Comparison of ENCODE assay signal across 11 mouse cellular contexts in the genomic region with DNA sequence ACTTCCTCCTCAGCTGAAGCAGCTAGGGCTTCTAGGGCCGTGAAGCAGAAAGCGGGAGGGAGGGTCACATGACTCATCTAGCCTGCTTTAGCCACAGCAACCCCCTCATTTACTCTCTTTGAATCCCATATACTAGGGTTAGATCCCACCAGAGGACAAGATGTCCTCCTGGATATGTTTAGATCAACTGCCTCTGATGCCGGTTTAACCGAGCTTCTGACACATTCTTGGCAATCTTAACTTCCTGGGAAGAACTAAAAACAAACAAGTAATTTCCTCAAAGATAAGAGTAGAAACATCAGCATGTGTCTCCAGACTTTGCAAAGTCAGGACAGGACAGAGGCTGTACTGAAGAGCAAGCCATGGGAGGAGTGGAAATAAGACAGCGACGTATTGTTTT. TPM values are rescaled to one million over a fixed set of nuclear protein-coding genes. Genes with fewer than 3 reads are reported as not detected.
DNase-seq lines count a peak whose midpoint lies in the region; ATAC-seq lines count a peak whose summit lies in the region.
"Had no signal": no experiment of that assay in that cellular context is flagged by ENCODE, and none has a peak within 500 bp of the region (broad histone marks: within the 10 kb centered on the region; RNA-seq: fewer than 3 reads in every experiment).

No protein-coding gene starts in this region.

- ATAC-seq in heart, embryonic 15.5 days (replicated peaks; ENCODE audit: insufficient number of reproducible peaks, insufficient read depth, low FRiP score, low read depth) = peak; percentile 74
- ATAC-seq in hindbrain, embryonic 11.5 days (ENCODE audit: low FRiP score) = no peak
- ATAC-seq: intestine, embryonic 16.5 days had no signal

- H3K9ac ChIP-seq in heart, embryonic 15.5 days = no peak overlapping the region
- no peak overlapping the region for H3K9ac ChIP-seq in hindbrain, embryonic 11.5 days (ENCODE audit: low read depth, low read length)

- no peaks in the 10 kb centered on the region for H3K27me3 ChIP-seq in heart, embryonic 10.5 days (ENCODE audit: insufficient read depth, poor library complexity, severe bottlenecking)
- H3K27me3 ChIP-seq in heart, embryonic 15.5 days = no peaks in the 10 kb centered on the region
- H3K27me3 ChIP-seq in megakaryocyte, embryonic 14.5 days (replicated peaks) = no peaks in the 10 kb centered on the region
- no peaks in the 10 kb centered on the region for H3K27me3 ChIP-seq in hindbrain, embryonic 11.5 days (ENCODE audit: control insufficient read depth, insufficient read depth, low read length)

- H3K27ac ChIP-seq in heart, embryonic 10.5 days = no peak overlapping the region
- H3K27ac ChIP-seq in heart, embryonic 15.5 days = peak overlapping the region; percentile 60
- no peak overlapping the region for H3K27ac ChIP-seq in hindbrain, embryonic 11.5 days (ENCODE audit: low read depth, low read length)
- H3K27ac ChIP-seq: forebrain, embryonic 10.5 days had no signal

- no peak overlapping the region for H3K4me2 ChIP-seq in heart, embryonic 15.5 days
- no peak overlapping the region for H3K4me2 ChIP-seq in hindbrain, embryonic 11.5 days (replicated peaks; ENCODE audit: low read depth, low read length)

- 38% methylated on average over 6 of the region's 6 CpGs for WGBS in heart, embryonic 10.5 days
- WGBS in heart, embryonic 15.5 days = 22% methylated on average over 6 of the region's 6 CpGs
- WGBS in hindbrain, embryonic 11.5 days = 82% methylated on average over 6 of the region's 6 CpGs

- peak; percentile 65 to 81 for DNase-seq in heart, adult 18-20 months
- no peak for DNase-seq in heart, embryonic 10.5 days (ENCODE audit: low spot score)
- peak; percentile 38 to 81 for DNase-seq in kidney, postnatal 36 days
- DNase-seq in gastrocnemius, adult 8-10 months (ENCODE audit: low spot score in 2 of 2) = no peak
- DNase-seq in embryo, embryonic 11 days = no peak
- DNase-seq in hindbrain, embryonic 11.5 days (ENCODE audit: low spot score) = no peak
- DNase-seq: right cerebral cortex, adult 18-20 months had no signal

- no peak overlapping the region for H3K4me3 ChIP-seq in heart, embryonic 10.5 days
- no peak overlapping the region for H3K4me3 ChIP-seq in heart, embryonic 15.5 days
- H3K4me3 ChIP-seq in megakaryocyte, embryonic 14.5 days (replicated peaks) = peak overlapping the region; percentile 73
- no peak overlapping the region for H3K4me3 ChIP-seq in hindbrain, embryonic 11.5 days (ENCODE audit: low read depth, low read length)
- H3K4me3 ChIP-seq: forebrain, embryonic 10.5 days had no signal

- peaks cover 38% of the 10 kb centered on the region for H3K36me3 ChIP-seq in heart, embryonic 10.5 days
- peaks cover 16% of the 10 kb centered on the region for H3K36me3 ChIP-seq in heart, embryonic 15.5 days
- H3K36me3 ChIP-seq in megakaryocyte, embryonic 14.5 days (replicated peaks; ENCODE audit: low read length) = peaks cover 83% of the 10 kb centered on the region
- no peaks in the 10 kb centered on the region for H3K36me3 ChIP-seq in hindbrain, embryonic 11.5 days (ENCODE audit: control insufficient read depth, insufficient read depth, low read length)

- H3K9me3 ChIP-seq in heart, embryonic 10.5 days = no peaks in the 10 kb centered on the region
- no peaks in the 10 kb centered on the region for H3K9me3 ChIP-seq in heart, embryonic 15.5 days (replicated peaks)
- H3K9me3 ChIP-seq in megakaryocyte, embryonic 14.5 days = no peaks in the 10 kb centered on the region; the same call in 1 of the 2 replicates
- H3K9me3 ChIP-seq in hindbrain, embryonic 11.5 days (ENCODE audit: control insufficient read depth, low read length) = no peaks in the 10 kb centered on the region
- H3K9me3 ChIP-seq: forebrain, embryonic 10.5 days had no signal

- peaks cover 6% of the 10 kb centered on the region; the same call in 1 of the 2 replicates for H3K4me1 ChIP-seq in heart, embryonic 10.5 days
- H3K4me1 ChIP-seq in heart, embryonic 15.5 days (replicated peaks) = peaks cover 7% of the 10 kb centered on the region; the same call in 1 of the 2 replicates
- H3K4me1 ChIP-seq in megakaryocyte, embryonic 14.5 days = peaks cover 92% of the 10 kb centered on the region
- H3K4me1 ChIP-seq in hindbrain, embryonic 11.5 days (replicated peaks; ENCODE audit: control insufficient read depth, insufficient read depth, low read length) = no peaks in the 10 kb centered on the region
- H3K4me1 ChIP-seq: forebrain, embryonic 10.5 days had no signal

RNA-seq across cellular contexts. Expression of gene Tmem97, which starts 16.2 kb away (rescaled TPM):
- 1 to 10 TPM; 4.2 to 6.1 TPM for total RNA-seq in heart, adult 18-20 months (2021)
- 91.5 and 105 TPM in 2 replicates for polyA plus RNA-seq in heart, embryonic 10.5 days (2016; fragmentation: Nextera tagmentation; extraction: Ambion mirVana)
- 43.8 and 48.7 TPM in 2 replicates for polyA plus RNA-seq in heart, embryonic 15.5 days (2015; fragmentation: Nextera tagmentation; extraction: Ambion mirVana)
- 24.2 and 39.2 TPM in 2 replicates for polyA plus RNA-seq in megakaryocyte, embryonic 14.5 days (2012; ENCODE audit: insufficient read depth, low replicate concordance)
- 1 to 10 TPM; 1.2 to 1.6 (median 1.5) TPM for total RNA-seq in gastrocnemius, adult 8-10 months (2022)
- 72.0 and 73.8 TPM in 2 replicates for polyA plus RNA-seq in hindbrain, embryonic 11.5 days (2014; fragmentation: Nextera tagmentation; extraction: Ambion mirVana)

RNA-seq across cellular contexts. Expression of gene Ift20, which starts 30.6 kb away (rescaled TPM):
- total RNA-seq in heart, adult 18-20 months (2021) = 10 to 100 TPM; 31.9 to 32.6 TPM
- 92.8 and 95.9 TPM in 2 replicates for polyA plus RNA-seq in heart, embryonic 10.5 days (2016; fragmentation: Nextera tagmentation; extraction: Ambion mirVana)
- 97.5 and 106 TPM in 2 replicates for polyA plus RNA-seq in heart, embryonic 15.5 days (2015; fragmentation: Nextera tagmentation; extraction: Ambion mirVana)
- 104 and 119 TPM in 2 replicates for polyA plus RNA-seq in megakaryocyte, embryonic 14.5 days (2012; ENCODE audit: insufficient read depth, low replicate concordance)
- total RNA-seq in gastrocnemius, adult 8-10 months (2022) = 10 to 100 TPM; 12.7 to 21.1 (median 17.3) TPM
- polyA plus RNA-seq in hindbrain, embryonic 11.5 days (2014; fragmentation: Nextera tagmentation; extraction: Ambion mirVana) = 107 and 111 TPM in 2 replicates

RNA-seq across cellular contexts. Expression of gene Tnfaip1, which starts 30.6 kb away (rescaled TPM):
- 10 to 100 TPM; 37.6 to 43.3 TPM for total RNA-seq in heart, adult 18-20 months (2021)
- 92.5 and 92.6 TPM in 2 replicates for polyA plus RNA-seq in heart, embryonic 10.5 days (2016; fragmentation: Nextera tagmentation; extraction: Ambion mirVana)
- 63.7 and 73.0 TPM in 2 replicates for polyA plus RNA-seq in heart, embryonic 15.5 days (2015; fragmentation: Nextera tagmentation; extraction: Ambion mirVana)
- 0.68 TPM in 1 of 2 replicates, not detected in the other for polyA plus RNA-seq in megakaryocyte, embryonic 14.5 days (2012; ENCODE audit: insufficient read depth, low replicate concordance)
- 10 to 100 TPM; 44.2 to 54.5 (median 48.9) TPM for total RNA-seq in gastrocnemius, adult 8-10 months (2022)
- 63.3 and 66.5 TPM in 2 replicates for polyA plus RNA-seq in hindbrain, embryonic 11.5 days (2014; fragmentation: Nextera tagmentation; extraction: Ambion mirVana)

RNA-seq across cellular contexts. Expression of gene Poldip2, which starts 54.8 kb away (rescaled TPM):
- 100 to 1,000 TPM; 150 to 158 TPM for total RNA-seq in heart, adult 18-20 months (2021)
- polyA plus RNA-seq in heart, embryonic 10.5 days (2016; fragmentation: Nextera tagmentation; extraction: Ambion mirVana) = 160 and 165 TPM in 2 replicates
- polyA plus RNA-seq in heart, embryonic 15.5 days (2015; fragmentation: Nextera tagmentation; extraction: Ambion mirVana) = 157 and 162 TPM in 2 replicates
- polyA plus RNA-seq in megakaryocyte, embryonic 14.5 days (2012; ENCODE audit: insufficient read depth, low replicate concordance) = 1.8 and 16.7 TPM in 2 replicates
- total RNA-seq in gastrocnemius, adult 8-10 months (2022) = 100 to 1,000 TPM in 1 of 4 experiments, 10 to 100 TPM in 3; 95.0 to 105 (median 98.5) TPM
- 131 and 144 TPM in 2 replicates for polyA plus RNA-seq in hindbrain, embryonic 11.5 days (2014; fragmentation: Nextera tagmentation; extraction: Ambion mirVana)

RNA-seq across cellular contexts. Expression of gene Tmem199, which starts 54.8 kb away (rescaled TPM):
- total RNA-seq in heart, adult 18-20 months (2021) = 10 to 100 TPM; 10.4 to 12.2 TPM
- 64.2 and 74.5 TPM in 2 replicates for polyA plus RNA-seq in heart, embryonic 10.5 days (2016; fragmentation: Nextera tagmentation; extraction: Ambion mirVana)
- 36.3 and 37.8 TPM in 2 replicates for polyA plus RNA-seq in heart, embryonic 15.5 days (2015; fragmentation: Nextera tagmentation; extraction: Ambion mirVana)
- 12.0 and 12.6 TPM in 2 replicates for polyA plus RNA-seq in megakaryocyte, embryonic 14.5 days (2012; ENCODE audit: insufficient read depth, low replicate concordance)
- 10 to 100 TPM; 11.0 to 16.0 (median 14.4) TPM for total RNA-seq in gastrocnemius, adult 8-10 months (2022)
- polyA plus RNA-seq in hindbrain, embryonic 11.5 days (2014; fragmentation: Nextera tagmentation; extraction: Ambion mirVana) = 91.3 and 95.8 TPM in 2 replicates

Comparison
In these comparisons a context has a peak if more than half of its experiments do, and no peak if none do; other contexts are left out.
1. DNase-seq: peak in heart, adult 18-20 months (2 of 2) and kidney, postnatal 36 days (2 of 2); none in heart, embryonic 10.5 days (single experiment), gastrocnemius, adult 8-10 months (0 of 2), embryo, embryonic 11 days (single experiment) and hindbrain, embryonic 11.5 days (single experiment).
2. RNA of gene Tnfaip1, which starts 30.6 kb away (polyA plus RNA-seq): 92.5 to 92.6 TPM in heart, embryonic 10.5 days, 63.7 to 73.0 TPM in heart, embryonic 15.5 days and 63.3 to 66.5 TPM in hindbrain, embryonic 11.5 days; 0.68 TPM in megakaryocyte, embryonic 14.5 days; every median in the first group is over 10 times any median in the second.